Mouse (Mus musculus) CD4-positive, CD25-positive, alpha-beta regulatory T cell, adult 4 months (primary cell): Measurements from ENCODE around the gene Dhx34. TPM values are rescaled to one million over a fixed set of nuclear protein-coding genes. Genes with fewer than 3 reads are reported as not detected.

Source experiments
- ATAC-seq: one replicate; pipeline ENCODE4 v1.8.0; 2017
- polyA plus RNA-seq, 2 experiments: library from polyadenylated mRNA; unstranded; fragments of 100-300 nt; shearing (Covaris generic); gene quantifications; one replicate each; pipeline ENCODE4 v1.2.1; 2017

The Dhx34 gene
- polyA plus RNA-seq, 2 experiments from 2014 or later, result 9.3 to 13.7 TPM

GRCm38 (mm10) chr7:16208781-16209665 lies 12.8 kb downstream of the Dhx34 start:
- no peak for ATAC-seq

DNA sequence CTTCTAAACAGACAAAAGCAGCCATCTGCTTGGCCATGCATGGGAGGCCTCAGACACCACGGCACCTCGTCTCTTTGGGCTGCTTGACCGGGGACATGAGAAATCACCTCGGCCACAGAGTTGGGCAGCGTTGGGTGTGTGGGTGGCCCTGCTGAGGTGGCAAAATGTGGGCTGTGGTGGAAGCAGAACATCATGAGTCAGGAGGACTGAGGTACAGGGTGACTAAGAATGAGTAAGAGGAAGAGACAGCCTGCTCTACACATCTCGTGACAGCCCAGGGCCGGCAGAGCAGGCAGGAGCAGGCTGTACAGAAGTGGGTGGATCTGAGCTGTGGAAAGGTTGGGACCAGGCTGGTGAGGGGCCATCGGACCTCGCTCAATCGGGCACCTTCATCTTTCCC lies 14.3 kb downstream of the Dhx34 start:
- peak; percentile 85 for ATAC-seq

- ATAC-seq, result peak; percentile 59
Measured at GRCm38 (mm10) chr7:16207076-16207475, 14.8 kb downstream of the Dhx34 start.

DNA sequence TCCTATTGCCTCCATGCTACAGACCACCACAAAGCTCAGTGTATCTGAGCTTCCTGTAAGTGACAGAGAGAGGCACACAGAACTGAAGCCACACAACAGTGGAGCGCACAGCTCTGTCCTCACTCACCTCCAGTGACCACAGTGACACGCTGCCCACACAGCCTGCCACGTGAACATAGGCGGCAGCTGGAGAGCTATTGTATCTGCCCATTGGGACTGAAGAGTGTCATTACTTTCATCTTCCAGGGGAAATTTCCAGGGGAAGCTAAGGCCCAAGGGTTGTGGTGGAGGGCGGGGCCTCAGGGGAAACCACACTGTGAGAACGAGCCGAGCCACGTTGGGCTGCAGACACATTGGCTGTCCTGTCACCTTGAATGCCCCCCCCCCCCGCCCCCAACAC lies 17.0 kb downstream of the Dhx34 start:
- ATAC-seq, result peak; percentile 30

DNA sequence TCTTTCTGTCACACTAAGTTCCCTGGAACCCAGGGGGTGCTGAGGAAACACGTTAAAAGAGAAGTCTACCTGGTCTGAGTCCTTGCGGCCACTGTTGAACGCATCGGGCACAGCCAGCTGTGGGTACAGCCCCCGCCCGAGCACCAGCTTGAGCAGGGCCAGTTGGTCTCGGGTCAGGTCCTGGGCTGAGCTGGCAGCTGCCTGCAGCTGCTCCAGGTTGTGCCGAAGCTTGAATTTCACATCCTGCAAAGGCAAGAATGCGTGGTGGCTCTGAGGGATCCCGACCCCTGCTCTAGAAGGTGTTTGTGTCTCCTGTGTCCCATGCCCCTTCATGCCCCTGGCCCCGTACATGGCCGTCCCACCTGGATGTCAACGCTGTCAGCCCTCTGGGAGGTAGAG lies 18.3 kb downstream of the Dhx34 start:
- ATAC-seq, result no peak

DNA sequence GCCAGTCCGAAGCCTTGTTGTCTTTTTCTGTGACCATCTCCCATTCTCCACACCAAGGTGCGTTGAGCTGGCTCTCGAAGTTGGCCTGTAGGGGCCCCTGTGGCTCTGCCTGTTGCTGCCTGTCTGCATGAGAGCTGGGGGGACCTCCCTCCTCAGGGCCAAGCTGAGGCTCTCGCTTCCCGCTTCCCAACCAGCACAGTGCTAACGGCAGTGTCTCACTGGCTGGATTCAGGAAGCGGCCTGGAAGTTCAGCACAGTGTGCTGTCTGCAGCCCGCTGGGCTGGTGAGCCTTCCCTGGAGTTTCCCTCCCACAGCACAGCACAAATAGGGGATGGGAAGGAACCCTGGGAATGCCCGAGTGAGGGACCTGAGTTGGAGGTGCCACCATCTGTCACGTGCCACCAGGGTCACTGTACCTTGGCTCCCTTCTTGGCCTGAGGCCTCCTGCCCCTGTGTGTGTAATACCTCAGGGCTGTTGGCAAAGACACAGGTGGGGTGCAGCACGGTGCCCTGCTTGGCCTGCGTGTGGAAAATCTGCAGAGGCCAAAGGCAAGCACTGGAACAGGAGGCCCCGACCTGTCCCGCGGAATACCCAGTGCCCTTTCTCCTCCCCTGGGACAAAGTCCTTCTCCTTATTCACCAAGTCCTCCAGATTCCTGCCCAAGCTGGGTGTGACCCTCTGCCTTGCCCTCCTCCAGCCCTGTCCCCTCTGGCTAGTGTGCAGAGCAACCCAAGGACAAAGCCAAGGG lies 18.9 kb downstream of the Dhx34 start:
- no peak for ATAC-seq

DNA sequence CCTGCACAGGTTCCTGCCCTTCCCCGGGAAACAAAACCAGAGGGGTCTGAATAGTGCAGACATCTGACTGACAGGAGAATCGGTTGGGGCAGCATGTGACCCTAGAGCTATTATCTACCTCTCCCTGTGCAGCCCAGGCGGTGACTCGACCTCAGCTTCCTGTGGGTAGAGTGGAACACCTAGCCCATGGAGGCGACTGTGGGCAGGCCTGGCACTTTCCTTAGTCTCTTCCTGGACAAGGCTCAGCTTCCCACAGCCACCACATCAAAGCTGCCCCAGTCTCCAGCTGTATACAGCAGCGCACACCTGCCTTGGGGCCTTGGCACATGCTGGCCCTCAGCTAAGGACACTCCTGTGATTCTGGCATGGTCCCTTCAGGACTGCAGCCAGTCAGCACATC lies 20.7 kb downstream of the Dhx34 start:
- ATAC-seq, result peak; percentile 53

- ATAC-seq, result no peak
Measured at GRCm38 (mm10) chr7:16198540-16198939, 23.3 kb downstream of the Dhx34 start.

DNA sequence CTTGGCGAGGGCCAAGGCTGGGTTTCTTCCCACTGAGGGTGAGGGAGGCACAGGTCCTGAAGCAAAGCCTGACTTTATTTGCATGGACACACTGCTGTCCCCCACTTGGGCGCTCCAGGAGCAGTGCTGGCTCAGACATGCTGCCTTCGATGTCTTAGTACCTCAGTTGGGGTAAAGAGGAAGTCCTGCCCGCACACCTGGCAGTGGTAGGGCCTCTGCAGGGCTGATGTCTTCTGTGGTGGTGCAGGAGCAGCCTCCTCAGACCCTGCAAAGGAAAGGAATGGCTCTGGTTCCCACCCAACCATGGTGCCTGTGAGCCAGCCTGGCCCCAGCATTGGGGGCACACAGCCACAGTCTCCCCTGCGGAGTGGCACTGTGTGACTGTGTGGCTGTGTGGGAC lies 24.7 kb downstream of the Dhx34 start:
- no peak for ATAC-seq

GRCm38 (mm10) chr7:16196616-16197015 lies 25.2 kb downstream of the Dhx34 start:
- ATAC-seq, result no peak

GRCm38 (mm10) chr7:16193702-16194101 lies 28.1 kb downstream of the Dhx34 start:
- peak; percentile 88 for ATAC-seq

DNA sequence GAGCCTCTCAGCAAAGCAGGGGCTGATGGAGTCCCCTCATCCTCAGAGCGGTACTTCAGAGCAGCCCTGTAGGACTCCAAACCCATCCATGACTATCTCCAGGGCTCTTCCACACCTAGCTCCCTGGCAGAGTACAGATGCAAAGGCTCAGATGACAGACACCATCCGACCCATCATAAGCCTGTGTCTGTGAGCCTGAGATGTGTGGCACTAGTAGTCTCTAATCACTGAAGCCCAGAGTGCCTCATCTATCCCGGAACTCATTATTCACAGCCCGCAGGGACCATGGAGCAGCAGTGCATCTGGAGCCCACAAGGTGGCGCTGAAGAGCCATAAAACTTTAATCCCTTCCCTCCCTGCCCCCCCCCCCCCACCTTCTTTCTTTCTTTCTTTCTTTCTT lies 29.5 kb downstream of the Dhx34 start:
- peak; percentile 54 for ATAC-seq

GRCm38 (mm10) chr7:16187494-16187893 lies 34.3 kb downstream of the Dhx34 start:
- no peak for ATAC-seq

GRCm38 (mm10) chr7:16183663-16184062 lies 38.2 kb downstream of the Dhx34 start:
- no peak for ATAC-seq

DNA sequence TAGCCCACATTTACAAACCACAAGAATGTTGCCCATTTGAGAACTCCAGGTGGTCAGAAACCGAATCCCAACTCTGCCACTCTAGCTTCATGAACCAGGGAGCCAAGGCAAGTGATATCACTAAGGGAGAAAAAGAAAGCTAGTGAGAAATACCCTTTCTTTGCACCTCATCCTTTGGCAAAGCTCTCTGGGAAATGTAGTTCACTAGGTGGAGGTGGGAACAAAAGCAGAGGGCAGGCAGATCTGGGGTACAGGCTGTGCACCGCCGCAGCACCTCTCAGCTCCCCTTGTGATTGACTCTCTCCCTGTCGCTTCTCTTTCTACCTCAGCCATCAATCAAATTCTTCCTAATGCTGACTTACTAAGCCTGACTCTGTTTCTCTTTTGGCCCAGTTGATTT lies 43.7 kb downstream of the Dhx34 start:
- ATAC-seq, result no peak

DNA sequence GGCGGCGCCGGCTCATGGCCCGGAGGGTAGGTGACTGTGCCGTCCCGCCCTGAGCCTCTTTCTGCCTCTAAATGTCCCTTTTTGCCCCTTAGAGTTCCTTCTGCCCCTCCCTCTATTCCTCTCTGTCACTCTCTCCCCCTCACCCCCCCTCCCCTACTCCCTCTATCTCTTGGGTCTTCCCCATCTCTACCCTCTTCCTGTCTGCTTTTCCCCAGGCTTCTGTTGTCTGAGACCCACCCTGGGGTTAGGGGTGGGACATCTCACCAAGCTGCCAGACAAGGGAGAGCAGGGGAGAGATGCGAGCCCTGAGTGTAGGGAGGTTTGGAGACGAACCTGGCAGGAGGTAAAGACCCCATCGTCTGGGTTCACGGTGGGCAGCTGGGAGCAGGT lies 46.3 kb downstream of the Dhx34 start:
- ATAC-seq, result peak; percentile 61

- ATAC-seq, result peak; percentile 85
Measured at GRCm38 (mm10) chr7:16174597-16175541, 47.0 kb downstream of the Dhx34 start, which contains the start of gene Meis3. TSS of gene Meis3 (plus strand) at chr7:16175090.

- no peak for ATAC-seq
Measured at GRCm38 (mm10) chr7:16173146-16173545, 48.7 kb downstream of the Dhx34 start.

DNA sequence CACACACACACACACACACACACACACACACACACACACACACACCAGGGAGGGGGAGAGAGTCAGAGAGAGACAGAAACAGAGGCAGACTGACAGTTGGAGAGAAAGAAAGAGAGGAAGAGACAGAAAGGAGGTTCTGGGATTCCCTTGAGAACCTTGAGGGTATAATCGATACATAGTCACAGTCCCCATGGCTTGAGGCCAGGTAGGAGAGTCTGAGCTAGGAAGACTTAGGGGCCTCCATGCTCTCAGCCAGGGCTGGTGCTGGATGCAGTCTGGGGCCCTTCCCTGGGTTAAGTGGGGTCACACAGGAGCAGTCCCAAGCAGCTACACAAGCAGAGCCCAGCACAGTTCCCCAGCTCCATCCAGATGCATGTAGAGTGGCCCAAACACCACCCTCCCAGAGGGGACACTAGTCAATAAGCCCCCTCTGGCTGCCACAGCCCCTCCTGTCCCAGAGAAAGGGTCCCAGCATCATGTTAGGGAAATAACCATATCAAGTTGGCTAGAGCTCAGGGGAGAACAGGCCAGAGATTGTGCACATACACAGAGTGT lies 49.2 kb downstream of the Dhx34 start:
- no peak for ATAC-seq

DNA sequence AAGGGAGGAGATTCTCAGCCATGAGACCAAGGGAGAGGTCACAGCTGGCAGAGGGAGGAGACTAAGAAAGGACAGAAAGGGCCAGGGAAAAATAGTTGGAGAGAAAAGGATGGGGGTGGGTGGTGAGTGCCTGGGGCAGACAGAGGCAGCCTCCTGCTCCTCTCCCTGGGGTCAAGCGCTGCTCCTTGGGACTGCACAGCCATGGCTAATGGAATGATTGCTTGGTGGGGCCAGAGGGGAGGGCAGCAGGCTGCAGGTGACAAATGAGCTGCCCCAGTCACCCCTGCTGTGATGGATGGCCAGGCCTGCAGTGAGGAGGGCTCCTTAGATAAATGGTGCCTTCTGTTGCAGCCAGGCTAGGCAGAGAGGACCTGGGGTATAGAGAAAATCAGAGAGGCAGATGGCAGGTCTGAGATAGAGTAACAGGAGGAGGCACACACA lies 49.7 kb downstream of the Dhx34 start:
- no peak for ATAC-seq

DNA sequence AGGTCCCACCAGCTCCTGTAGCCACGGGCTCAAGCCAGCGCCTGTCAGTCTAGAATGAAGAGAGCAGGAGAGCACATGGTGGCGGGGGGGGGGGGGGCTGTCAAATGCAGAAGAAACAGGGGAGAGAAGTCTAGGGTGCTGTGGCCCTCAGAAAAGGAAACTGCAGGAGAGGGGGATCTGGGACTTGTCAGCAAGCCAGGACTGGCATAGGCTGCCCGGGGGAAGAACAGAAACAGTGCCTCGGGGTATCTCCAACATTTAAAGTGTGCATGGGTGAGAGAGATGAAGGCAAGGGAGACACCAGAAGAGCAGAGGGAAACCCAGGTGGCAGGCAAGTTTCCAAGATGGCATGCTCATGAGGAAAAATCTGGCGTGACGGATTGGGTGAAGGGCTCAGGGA lies 59.8 kb downstream of the Dhx34 start:
- ATAC-seq, result no peak

- no peak for ATAC-seq
Measured at GRCm38 (mm10) chr7:16161302-16161701, 60.5 kb downstream of the Dhx34 start.
